Mouse (Mus musculus) T-cell, adult 66 days (primary cell): Measurements from ENCODE around the gene Lamtor3. TPM values are rescaled to one million over a fixed set of nuclear protein-coding genes. Genes with fewer than 3 reads are reported as not detected.

ENCODE experiments used
- total RNA-seq, 2 experiments: library from RNA; stranded (reverse); gene quantifications; 3 replicates in 1 of 2; 4 replicates in 1 of 2; pipeline ENCODE4 v1.2.4; 2023

The Lamtor3 gene
- total RNA-seq: 10 to 100 TPM; 54.7 to 58.1 TPM

DNA sequence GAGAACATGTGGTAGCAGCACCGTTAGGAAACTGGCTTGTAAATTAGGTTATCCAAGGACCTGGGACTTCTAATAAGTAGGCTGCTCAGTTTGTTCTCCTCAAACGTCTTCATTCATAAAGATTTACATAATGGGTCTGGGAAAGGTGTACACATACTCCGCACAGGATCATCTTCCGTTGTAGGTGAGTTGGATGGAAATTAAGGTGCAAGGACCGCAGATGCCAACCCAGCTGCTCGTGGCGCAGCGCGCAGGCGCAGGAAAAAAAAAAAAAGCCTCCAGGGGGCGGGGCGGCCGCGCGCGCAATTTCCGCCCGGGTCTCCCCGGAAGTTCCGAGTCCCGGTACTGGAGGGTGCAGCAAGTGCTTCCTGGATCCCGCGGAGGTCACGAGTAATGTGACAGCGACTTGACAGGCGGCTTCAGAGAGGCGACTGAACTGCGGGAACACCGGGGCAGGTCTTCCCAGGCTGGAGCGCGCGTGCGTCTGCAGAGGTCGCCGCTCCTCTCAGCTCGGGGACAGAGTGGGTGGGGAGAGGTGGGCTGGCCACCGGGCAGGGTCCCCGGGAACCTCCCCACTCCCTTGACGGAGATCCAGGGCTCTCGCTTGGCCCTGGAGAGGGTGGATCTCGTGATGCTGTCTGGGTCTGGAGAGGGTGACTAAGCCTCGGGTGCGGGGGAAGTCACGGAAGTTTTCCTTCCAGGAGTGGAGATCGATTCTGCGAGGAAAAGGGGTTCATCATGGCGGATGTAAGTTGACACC is at the start of gene Lamtor3:
Gene Lamtor3 (plus strand): TSS at position 335 of the 760 bp plus-strand sequence.

Other genes with a start within 250 kb of the Lamtor3 start
- not detected for gene Gm21962, start 247.0 kb upstream of the Lamtor3 start, total RNA-seq
- 100 to 1,000 TPM; 181 to 189 TPM for gene H2afz, start 54.0 kb upstream of the Lamtor3 start, total RNA-seq
- gene Dnajb14, start 50.8 kb upstream of the Lamtor3 start, total RNA-seq: 1 to 10 TPM; 6.8 to 7.6 TPM
- gene Dapp1, start 63.0 kb downstream of the Lamtor3 start, total RNA-seq: 10 to 100 TPM; 36.1 to 39.7 TPM
- gene 1110002E22Rik, start 146.5 kb downstream of the Lamtor3 start, total RNA-seq: not detected
- gene Gm5105, start 148.9 kb downstream of the Lamtor3 start, total RNA-seq: not detected
- gene Trmt10a, start 224.9 kb downstream of the Lamtor3 start, total RNA-seq: 10 to 100 TPM; 10.4 to 12.6 TPM
- gene Mttp, start 226.5 kb downstream of the Lamtor3 start, total RNA-seq: 1 to 10 TPM; 1.9 to 2.5 TPM